Mouse (Mus musculus): ENCODE data around the gene Arhgap18.
"Not testable (repeated sequence)": the region's sequence is repeated elsewhere in the genome, so short reads cannot be mapped to it uniquely, and the experiment has no call there.

The Arhgap18 gene

GRCm38 (mm10) chr10:26912112-26912797 is 159.0 kb downstream of the Arhgap18 start:
- DNase-seq: no peak

GRCm38 (mm10) chr10:26912807-26913206 is 159.6 kb downstream of the Arhgap18 start:
- no peak for DNase-seq

DNA sequence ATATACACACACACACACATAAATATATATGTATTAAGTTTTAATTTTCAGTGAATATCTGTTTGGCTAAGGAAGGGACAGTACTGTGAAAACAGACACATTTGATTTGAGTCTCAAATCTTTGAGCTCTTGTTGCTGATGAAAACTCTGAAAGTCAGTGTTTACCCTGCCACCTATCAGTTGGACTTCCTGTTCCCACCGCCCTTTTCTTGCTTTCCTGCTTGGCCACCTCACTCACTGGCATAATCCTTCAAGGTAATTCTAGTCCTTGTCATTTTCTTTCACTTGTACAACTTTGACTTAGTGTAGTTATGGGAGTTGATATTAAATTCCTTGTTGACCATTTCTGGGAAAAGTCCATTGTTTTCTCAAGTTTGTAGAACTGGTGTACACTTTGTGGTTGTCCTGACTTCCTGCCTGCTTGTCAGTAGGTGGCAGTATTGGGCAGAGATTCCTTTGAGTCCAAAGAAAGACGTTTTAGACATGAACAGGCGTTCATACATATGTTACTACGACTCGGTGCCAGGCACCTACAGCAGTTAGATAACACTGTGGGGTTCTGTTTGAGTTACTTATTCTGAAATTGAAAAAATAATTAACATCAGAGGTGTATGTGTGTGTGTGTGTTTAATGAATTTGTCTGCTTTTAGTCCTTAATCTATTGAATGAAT is 166.2 kb downstream of the Arhgap18 start:
- DNase-seq: peak; percentile 9 to 46

DNA sequence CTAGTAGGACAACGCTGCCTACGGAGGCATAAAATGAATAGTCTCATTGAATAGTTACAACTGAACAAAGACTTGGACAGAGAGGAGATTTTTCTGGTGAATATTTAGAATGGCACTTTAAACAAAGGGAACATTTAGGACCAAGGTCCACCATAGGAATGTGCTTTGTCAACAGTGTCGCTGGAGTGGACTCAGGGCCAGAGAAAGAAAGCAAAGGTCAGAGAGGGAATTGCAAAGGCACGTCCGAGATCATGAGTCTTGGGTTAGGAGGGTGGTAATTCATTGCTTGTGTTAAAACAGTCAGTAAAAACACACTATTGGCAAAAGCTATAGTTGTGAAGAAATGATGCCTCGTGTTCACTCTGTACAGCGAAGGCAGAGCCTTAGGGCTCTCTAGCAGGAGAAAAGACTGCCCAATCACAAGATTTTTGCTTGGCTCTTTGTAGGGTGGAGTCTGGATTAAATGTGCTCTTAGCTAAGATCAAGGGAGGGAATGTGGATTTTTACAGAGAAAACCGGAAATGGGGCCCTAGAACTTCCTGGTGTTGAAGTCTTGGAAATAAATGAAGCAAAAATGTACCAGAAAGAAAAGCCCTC is 167.3 kb downstream of the Arhgap18 start:
- DNase-seq: no peak

- not testable (repeated sequence) for DNase-seq
Observed at GRCm38 (mm10) chr10:26936056-26936455, 182.8 kb downstream of the Arhgap18 start.

GRCm38 (mm10) chr10:26938464-26938863 is 185.2 kb downstream of the Arhgap18 start:
- not testable (repeated sequence) for DNase-seq

DNA sequence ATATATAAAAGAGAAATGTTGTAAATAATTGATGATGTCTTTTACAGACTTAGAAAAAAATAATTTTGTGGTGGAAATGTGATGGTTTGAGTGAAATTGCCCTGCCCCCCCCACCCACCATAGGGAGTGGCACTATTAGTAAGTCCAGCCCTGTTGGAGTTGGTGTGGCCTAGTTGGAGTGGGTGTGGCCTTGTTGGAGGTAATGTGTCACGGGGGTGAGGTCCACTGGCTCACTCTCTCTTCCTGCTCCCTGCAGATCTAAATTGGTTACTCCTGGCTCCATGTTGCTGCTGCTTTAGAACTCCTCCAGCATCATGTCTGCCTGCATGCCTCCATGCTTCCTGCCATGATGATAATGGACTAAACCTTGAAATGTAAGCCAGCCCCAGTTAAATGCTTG is 186.3 kb downstream of the Arhgap18 start:
- DNase-seq: no peak

GRCm38 (mm10) chr10:26948331-26948730 is 195.1 kb downstream of the Arhgap18 start:
- no peak for DNase-seq

GRCm38 (mm10) chr10:26949667-26950066 is 196.4 kb downstream of the Arhgap18 start:
- no peak for DNase-seq

DNA sequence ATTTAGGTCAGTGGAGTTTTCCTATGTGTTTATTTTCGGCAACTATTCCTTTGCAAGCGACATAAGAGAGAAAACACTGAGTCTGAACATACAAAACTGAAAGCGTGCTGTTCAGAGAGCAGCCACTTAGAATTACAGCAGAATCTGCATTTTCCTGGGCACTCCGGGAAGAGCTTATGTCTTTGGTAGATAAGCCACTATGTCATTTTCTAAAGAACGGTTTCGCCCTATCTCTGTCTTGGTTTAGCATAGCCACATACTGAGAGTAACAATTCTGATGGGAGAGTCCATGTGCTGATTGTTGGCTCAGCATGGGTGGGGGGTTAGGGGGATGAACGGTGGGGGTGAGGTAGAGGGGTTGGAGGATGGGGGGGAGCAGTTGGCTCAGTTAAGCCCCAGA is 197.2 kb downstream of the Arhgap18 start:
- no peak for DNase-seq

- DNase-seq: no peak
Observed at GRCm38 (mm10) chr10:26958513-26958912, 205.3 kb downstream of the Arhgap18 start.

All from cerebellum, postnatal 25 days (tissue).